ENCODE assay signal across 14 mouse cellular contexts in the genomic region with DNA sequence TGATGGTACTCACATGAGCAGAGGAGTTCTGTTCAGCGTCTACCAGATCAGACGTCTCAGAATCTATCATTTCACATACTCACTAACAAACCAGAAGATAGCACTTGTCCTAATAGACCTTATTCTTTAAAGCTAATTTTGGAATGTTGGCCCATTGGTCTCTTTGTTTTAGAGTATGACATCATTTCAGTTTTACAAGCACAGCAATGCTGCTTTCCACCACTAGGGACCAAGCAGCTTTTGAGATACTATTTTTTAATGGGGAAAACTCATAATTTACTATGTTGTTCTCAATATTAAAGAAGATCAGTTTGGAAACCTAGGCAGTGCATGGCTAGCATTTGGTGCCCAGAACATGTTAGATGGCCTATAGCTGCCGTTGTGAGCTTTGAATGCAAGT. TPM values are rescaled to one million over a fixed set of nuclear protein-coding genes. Genes with fewer than 3 reads are reported as not detected.
DNase-seq lines count a peak whose midpoint lies in the region; TF ChIP-seq lines count a peak whose summit lies in the region.
"Had no signal": no experiment of that assay in that cellular context is flagged by ENCODE, and none has a peak within 500 bp of the region (broad histone marks: within the 10 kb centered on the region; RNA-seq: fewer than 3 reads in every experiment).

No protein-coding gene starts in this region.

- H3K4me1 ChIP-seq in liver, adult 2 months (ENCODE audit: control insufficient read depth, insufficient read depth, low read length) = peaks cover 5% of the 10 kb centered on the region
- H3K4me1 ChIP-seq in CH12.LX (ENCODE audit: control insufficient read depth in 1 of 2, insufficient read depth in 2 of 2) = no peaks in the 10 kb centered on the region; a peak in 1 of 4 replicates
- H3K4me1 ChIP-seq in embryonic facial prominence, embryonic 10.5 days = no peaks in the 10 kb centered on the region
- H3K4me1 ChIP-seq: forebrain, embryonic 10.5 days; heart, embryonic 15.5 days; midbrain, embryonic 10.5 days; neural tube, embryonic 12.5 days had no signal

- no peak overlapping the region for H3K4me2 ChIP-seq in CH12.LX (ENCODE audit: insufficient read depth, low read depth, poor library complexity, severe bottlenecking)
- H3K4me2 ChIP-seq: heart, embryonic 15.5 days; liver, embryonic 15.5 days; neural tube, embryonic 12.5 days had no signal

- no peaks in the 10 kb centered on the region for H3K27me3 ChIP-seq in liver, adult 2 months (ENCODE audit: control insufficient read depth, insufficient read depth, low read length)
- H3K27me3 ChIP-seq in CH12.LX (replicated peaks) = no peaks in the 10 kb centered on the region
- H3K27me3 ChIP-seq in embryonic facial prominence, embryonic 10.5 days (replicated peaks; ENCODE audit: low read depth, poor library complexity, severe bottlenecking) = no peaks in the 10 kb centered on the region
- H3K27me3 ChIP-seq: heart, embryonic 15.5 days; liver, embryonic 15.5 days; neural tube, embryonic 12.5 days had no signal

- no peak for TF ChIP-seq POLR2A in liver, adult 2 months (IDR thresholded peaks at IDR 0.05; ENCODE audit: extremely low read depth, insufficient read depth, low read length)
- no peak for TF ChIP-seq POLR2A in CH12.LX (IDR thresholded peaks at IDR 0.05; ENCODE audit: low read depth, low read length)

- H3K36me3 ChIP-seq in liver, adult 2 months (ENCODE audit: control insufficient read depth, insufficient read depth, low read length) = no peaks in the 10 kb centered on the region
- no peaks in the 10 kb centered on the region for H3K36me3 ChIP-seq in CH12.LX (replicated peaks in 1 of 2; ENCODE audit: control insufficient read depth in 1 of 2, insufficient read depth in 1 of 2, low read length in 1 of 2)
- no peaks in the 10 kb centered on the region for H3K36me3 ChIP-seq in embryonic facial prominence, embryonic 10.5 days (replicated peaks)
- H3K36me3 ChIP-seq: forebrain, embryonic 10.5 days; heart, embryonic 15.5 days; liver, embryonic 15.5 days; midbrain, embryonic 10.5 days; neural tube, embryonic 12.5 days had no signal

- dilution Hi-C loops in CH12.LX (cut with MboI; ENCODE audit: extremely low pct_ligation_motif_present, extremely low pct_unique_long_range_greater_than_20kb, low sequenced_read_pairs) = no loop called here

- no peaks in the 10 kb centered on the region for H3K79me2 ChIP-seq in liver, adult 2 months (ENCODE audit: control insufficient read depth, insufficient read depth, low read length)
- no peaks in the 10 kb centered on the region; the same call in 1 of the 2 replicates for H3K79me2 ChIP-seq in CH12.LX (replicated peaks; ENCODE audit: control insufficient read depth, extremely low read depth, insufficient read depth, poor library complexity, severe bottlenecking)

- DNase-seq in liver, adult 2 months (ENCODE audit: extremely low read depth, low read depth, low spot score) = no peak
- no peak for DNase-seq in liver
- no peak for DNase-seq in CH12.LX (ENCODE audit: extremely low read depth)
- peak; percentile 20 for DNase-seq in ZHBTc4 (ENCODE audit: low read depth, low spot score)
- DNase-seq in retina, postnatal 1 day = peak; percentile 19
- no peak for DNase-seq in frontal cortex, adult 2 months (ENCODE audit: extremely low spot score in 1 of 2, low spot score in 1 of 2)
- no peak for DNase-seq in embryonic facial prominence, embryonic 10.5 days (ENCODE audit: low spot score)
- DNase-seq: cerebellum, adult 18-20 months; kidney, postnatal 25 days had no signal

- TF ChIP-seq EP300 in CH12.LX (IDR thresholded peaks at IDR 0.05; ENCODE audit: low read length) = no peak

- no peak overlapping the region for H3K4me3 ChIP-seq in liver, adult 2 months (ENCODE audit: insufficient read depth, low read depth, low read length)
- H3K4me3 ChIP-seq in CH12.LX (replicated peaks in 1 of 3; ENCODE audit: low read depth in 2 of 3, low read length in 2 of 3, poor library complexity in 1 of 3) = no peak overlapping the region
- no peak overlapping the region for H3K4me3 ChIP-seq in embryonic facial prominence, embryonic 10.5 days
- H3K4me3 ChIP-seq: forebrain, embryonic 10.5 days; heart, embryonic 15.5 days; liver, embryonic 15.5 days; midbrain, embryonic 10.5 days; neural tube, embryonic 12.5 days had no signal

- 95% methylated on average over 3 of the region's 3 CpGs for WGBS in liver, adult 2 months
- 92% methylated on average over 3 of the region's 3 CpGs for WGBS in embryonic facial prominence, embryonic 10.5 days

- TF ChIP-seq RAD21 in CH12.LX (IDR thresholded peaks at IDR 0.05; ENCODE audit: low read depth, low read length) = peak; percentile 3

- 0 out of 2 replicates have a peak, but pooled peaks have one; percentile 1 for TF ChIP-seq CTCF in liver, adult 2 months (IDR thresholded peaks at IDR 0.05; ENCODE audit: low read depth, low read length)
- TF ChIP-seq CTCF in CH12.LX (conservative IDR thresholded peaks at IDR 0.05 in 1 of 2, IDR thresholded peaks at IDR 0.05 in 1 of 2; ENCODE audit: low read depth in 2 of 2, low read length in 2 of 2) = peak; percentile 51 to 52

- H3K9ac ChIP-seq in liver, adult 2 months (ENCODE audit: low read depth, low read length) = no peak overlapping the region
- no peak overlapping the region for H3K9ac ChIP-seq in CH12.LX (ENCODE audit: insufficient read depth, low read depth)
- H3K9ac ChIP-seq: heart, embryonic 15.5 days; liver, embryonic 15.5 days; neural tube, embryonic 12.5 days had no signal

- H3K9me3 ChIP-seq in CH12.LX (replicated peaks; ENCODE audit: low read length) = no peaks in the 10 kb centered on the region
- no peaks in the 10 kb centered on the region for H3K9me3 ChIP-seq in embryonic facial prominence, embryonic 10.5 days
- H3K9me3 ChIP-seq: forebrain, embryonic 10.5 days; heart, embryonic 15.5 days; liver, embryonic 15.5 days; midbrain, embryonic 10.5 days; neural tube, embryonic 12.5 days had no signal

- H3K27ac ChIP-seq in liver, adult 2 months (replicated peaks; ENCODE audit: insufficient read depth, low read depth, low read length) = no peak overlapping the region
- no peak overlapping the region for H3K27ac ChIP-seq in CH12.LX (ENCODE audit: insufficient read depth, low read depth)
- H3K27ac ChIP-seq in embryonic facial prominence, embryonic 10.5 days (replicated peaks) = no peak overlapping the region
- H3K27ac ChIP-seq: forebrain, embryonic 10.5 days; heart, embryonic 15.5 days; liver, embryonic 15.5 days; midbrain, embryonic 10.5 days; neural tube, embryonic 12.5 days had no signal

- in situ Hi-C loops in CH12.LX (cut with MboI; ENCODE audit: low pct_ligation_motif_present, low pct_unique_long_range_greater_than_20kb, low sequenced_read_pairs) = loop anchor here (10.0 kb wide), 1 partner anchor 52 kb away; no protein-coding TSS in a partner anchor

TF ChIP-seq in CH12.LX, 34 proteins besides CTCF, POLR2A, EP300 and RAD21:
- TF ChIP-seq JUND (conservative IDR thresholded peaks at IDR 0.05; ENCODE audit: low read depth, low read length) = 0 out of 2 replicates have a peak, but pooled peaks have one; percentile 24
- no peak for TF ChIP-seq TCF12 (IDR thresholded peaks at IDR 0.05; ENCODE audit: low read depth, low read length)
- TF ChIP-seq JUN (IDR thresholded peaks at IDR 0.05; ENCODE audit: insufficient read depth, low read depth, low read length) = peak; percentile 52

RNA-seq across cellular contexts. Expression of gene Cmc1, which starts 7.3 kb away (rescaled TPM):
- total RNA-seq in liver, adult 2 months (2014; rRNA removed) = 11.5 and 15.9 TPM in 2 replicates
- 2.6 and 3.1 TPM in 2 replicates for polyA plus RNA-seq in liver, adult 2 months (2012; rRNA removed)
- total RNA-seq in CH12.LX (2012; rRNA removed) (21.6 and 24.7 TPM in 2 replicates), CH12.LX (2014; rRNA removed) (16.1 and 17.1 TPM in 2 replicates)
- polyA plus RNA-seq in CH12.LX (2012; ENCODE audit: insufficient read length, low read depth) = 18.0 and 18.2 TPM in 2 replicates
- polyA plus RNA-seq in frontal cortex, adult 2 months (2012; rRNA removed) = 14.2 and 14.8 TPM in 2 replicates
- 30.9 and 31.7 TPM in 2 replicates for polyA plus RNA-seq in embryonic facial prominence, embryonic 10.5 days (2016; fragmentation: Nextera tagmentation; extraction: Ambion mirVana)

Comparison
In these comparisons a context has a peak if more than half of its experiments do, and no peak if none do; other contexts are left out.
1. DNase-seq: peak in ZHBTc4 (single experiment) and retina, postnatal 1 day (single experiment); none in liver, adult 2 months (single experiment), liver (single experiment), CH12.LX (single experiment), frontal cortex, adult 2 months (0 of 2) and embryonic facial prominence, embryonic 10.5 days (single experiment).